Mouse (Mus musculus) limb, embryonic 15.5 days (tissue): ENCODE measurements around the gene Entpd8. TPM values are rescaled to one million over a fixed set of nuclear protein-coding genes. Genes with fewer than 3 reads are reported as not detected.

Experiments used
- ATAC-seq: fragments of 200-750 bp; cut with Nextera tagmentation; 2 replicates; pipeline ENCODE4 v1.8.0; 2017; ENCODE audit warnings: low read depth, moderate TSS enrichment; ENCODE audit not compliant: insufficient number of reproducible peaks, low FRiP score, low TSS enrichment
- H3K27ac ChIP-seq: fragments of 300-500 bp; sonication (generic); 2 replicates; pipeline ENCODE4 v1.5.1; 2015; ENCODE audit warnings: moderate library complexity, mild to moderate bottlenecking, inconsistent platforms
- H3K27me3 ChIP-seq: fragments of 300-500 bp; sonication (generic); 2 replicates; pipeline ENCODE4 v1.6.1; 2015; ENCODE audit warnings: inconsistent platforms
- H3K36me3 ChIP-seq: fragments of 300-500 bp; sonication (generic); 2 replicates; pipeline ENCODE4 v1.6.1; 2015; ENCODE audit warnings: inconsistent platforms
- H3K4me1 ChIP-seq: fragments of 300-500 bp; sonication (generic); 2 replicates; pipeline ENCODE4 v1.6.1; 2015; ENCODE audit warnings: inconsistent platforms
- H3K4me2 ChIP-seq: fragments of 300-500 bp; sonication (generic); 2 replicates; pipeline ENCODE4 v1.6.1; 2015; ENCODE audit warnings: mild to moderate bottlenecking, inconsistent platforms
- H3K4me3 ChIP-seq: fragments of 300-500 bp; sonication (generic); 2 replicates; pipeline ENCODE4 v1.5.1; 2015; ENCODE audit warnings: mild to moderate bottlenecking, inconsistent platforms
- H3K9ac ChIP-seq: fragments of 300-500 bp; sonication (generic); 2 replicates; pipeline ENCODE4 v1.6.1; 2015; ENCODE audit warnings: inconsistent platforms
- H3K9me3 ChIP-seq: fragments of 300-500 bp; sonication (generic); 2 replicates; pipeline ENCODE4 v1.6.1; 2016; ENCODE audit warnings: inconsistent platforms
- WGBS: fragments of 180-500 bp; shearing (Covaris S2); methylation state at CpG from one replicate; pipeline ENCODE4 v1.1.7; 2015; 5-methylcytosine and 5-hydroxymethylcytosine counted together
- polyA plus RNA-seq: library from polyadenylated mRNA; unstranded; fragments of >200 nt; fragmentation: Nextera tagmentation; extraction: Ambion mirVana; gene quantifications from 2 replicates; pipeline ENCODE4 v1.2.1, GENCODE M21; 2015

The Entpd8 gene
- polyA plus RNA-seq, 1 experiment from 2014 or later, result not detected

DNA sequence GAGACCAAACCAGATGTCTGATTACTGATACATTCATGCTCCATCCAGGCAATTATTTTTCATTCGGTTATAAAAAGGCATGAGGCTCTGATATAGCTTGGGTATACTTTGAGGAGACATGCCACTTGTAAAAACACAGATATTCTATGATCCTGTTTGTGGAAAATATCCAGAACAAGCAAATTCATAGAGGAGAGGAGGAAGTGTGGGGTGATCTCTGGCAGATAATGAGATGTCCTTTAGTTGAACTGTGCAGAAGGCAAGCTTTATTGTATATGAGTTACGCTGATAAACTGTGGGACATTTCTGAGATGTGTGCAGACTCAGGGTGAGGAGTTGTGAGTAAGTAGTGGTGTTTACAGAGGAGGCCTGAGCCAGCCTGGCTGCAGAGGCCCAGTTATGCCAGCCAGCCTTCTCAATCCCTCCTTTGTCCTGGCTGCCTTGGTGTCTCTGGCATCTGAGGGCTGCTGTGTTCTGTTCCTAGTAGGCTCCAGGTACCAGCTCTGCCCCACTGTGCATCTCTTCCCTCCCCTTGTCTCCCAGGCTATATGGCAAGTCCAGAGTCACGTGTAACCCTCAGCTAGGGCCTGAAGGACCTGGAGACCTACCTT lies 18.0 kb downstream of the Entpd8 start:
- no peak overlapping the region for H3K9ac ChIP-seq
- peaks cover 17% of the 10 kb centered on the region for H3K27me3 ChIP-seq
- peaks cover 6% of the 10 kb centered on the region; the same call in 1 of the 2 replicates for H3K4me1 ChIP-seq
- no peaks in the 10 kb centered on the region for H3K36me3 ChIP-seq
- no peak overlapping the region for H3K27ac ChIP-seq
- no peak for ATAC-seq
- no peak overlapping the region for H3K4me3 ChIP-seq
- H3K4me2 ChIP-seq, result no peak overlapping the region
- WGBS, result 61% methylated on average over 3 of the region's 3 CpGs
- no peaks in the 10 kb centered on the region for H3K9me3 ChIP-seq

DNA sequence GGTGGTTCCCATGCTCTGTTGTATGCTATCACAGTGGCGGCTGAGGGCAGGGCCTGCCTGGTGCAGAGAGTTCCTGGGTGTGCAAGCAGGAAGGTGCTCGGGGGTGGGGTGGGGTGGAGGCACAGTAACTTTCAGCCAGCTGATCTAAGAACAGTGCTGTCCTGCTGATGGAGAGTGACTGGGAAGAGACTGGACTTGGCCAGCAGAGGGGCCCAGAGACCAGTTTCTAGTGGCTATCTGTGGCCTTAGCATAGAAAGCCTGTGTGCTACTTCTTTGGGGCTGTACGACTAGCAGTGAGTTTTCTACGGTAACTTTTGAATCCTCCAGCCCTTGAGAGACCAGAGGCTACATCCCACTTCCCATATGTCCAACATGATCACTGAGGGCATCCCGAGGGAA lies 18.9 kb downstream of the Entpd8 start:
- Histone ChIP-seq H3K4me2 (no peak overlapping the region), H3K4me3 (no peak overlapping the region), H3K9me3 (no peaks in the 10 kb centered on the region), H3K4me1 (peaks cover 6% of the 10 kb centered on the region; the same call in 1 of the 2 replicates), H3K36me3 (no peaks in the 10 kb centered on the region), H3K27me3 (peaks cover 17% of the 10 kb centered on the region), H3K9ac (no peak overlapping the region), H3K27ac (no peak overlapping the region)
- ATAC-seq, result no peak
- WGBS, result 59% methylated on average over 5 of the region's 5 CpGs

DNA sequence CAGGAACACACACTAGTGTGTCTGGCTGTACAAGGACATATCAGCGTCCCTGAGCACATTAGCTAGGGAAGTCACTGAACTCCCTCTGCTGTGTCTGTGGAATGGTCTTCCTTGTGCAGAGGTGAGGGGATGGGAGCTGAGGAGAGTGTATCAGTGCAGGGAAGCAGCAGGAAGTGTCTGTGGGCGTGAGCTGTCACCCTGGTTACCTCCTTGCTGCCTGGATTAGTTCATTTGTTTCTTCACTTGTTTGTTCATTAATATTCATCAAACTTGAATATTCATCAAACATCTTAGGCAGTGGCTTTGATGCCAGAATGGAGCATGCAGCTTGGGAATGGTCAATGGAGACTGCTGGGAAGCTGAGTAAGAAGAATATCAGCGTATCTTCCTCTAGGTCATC lies 19.6 kb downstream of the Entpd8 start:
- no peak overlapping the region for H3K27ac ChIP-seq
- H3K27me3 ChIP-seq, result peaks cover 9% of the 10 kb centered on the region; the same call in 1 of the 2 replicates
- H3K36me3 ChIP-seq, result no peaks in the 10 kb centered on the region
- H3K4me3 ChIP-seq, result no peak overlapping the region
- WGBS, result 67% methylated on average over 3 of the region's 3 CpGs
- H3K4me2 ChIP-seq, result no peak overlapping the region
- no peaks in the 10 kb centered on the region for H3K9me3 ChIP-seq
- no peak for ATAC-seq
- peaks cover 5% of the 10 kb centered on the region; the same call in 1 of the 2 replicates for H3K4me1 ChIP-seq
- H3K9ac ChIP-seq, result no peak overlapping the region

DNA sequence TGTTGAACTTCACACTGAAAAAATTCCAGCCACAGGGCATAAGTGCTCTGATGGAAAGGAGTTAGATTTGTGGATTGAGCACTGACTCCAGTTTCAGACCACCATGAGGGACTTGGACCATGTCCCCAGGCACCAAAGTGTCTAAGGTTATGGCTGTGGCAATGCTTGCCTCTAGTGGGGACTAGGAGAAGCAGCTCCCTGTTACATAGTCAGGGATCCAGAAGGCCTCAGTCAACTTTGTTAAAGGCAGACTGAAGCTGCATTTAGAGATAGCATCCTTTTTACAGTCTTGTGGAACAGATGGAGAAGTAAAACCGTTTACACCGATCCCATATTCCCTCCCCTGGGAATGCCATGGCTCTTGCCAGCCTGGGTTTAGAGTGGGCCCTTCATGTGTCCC lies 24.0 kb downstream of the Entpd8 start:
- ATAC-seq, result no peak
- no peak overlapping the region for H3K27ac ChIP-seq
- 71% methylated on average over 2 of the region's 2 CpGs for WGBS
- no peaks in the 10 kb centered on the region for H3K27me3 ChIP-seq
- no peaks in the 10 kb centered on the region for H3K36me3 ChIP-seq
- H3K4me3 ChIP-seq, result no peak overlapping the region
- no peaks in the 10 kb centered on the region for H3K4me1 ChIP-seq
- H3K4me2 ChIP-seq, result no peak overlapping the region
- H3K9me3 ChIP-seq, result no peaks in the 10 kb centered on the region
- no peak overlapping the region for H3K9ac ChIP-seq

DNA sequence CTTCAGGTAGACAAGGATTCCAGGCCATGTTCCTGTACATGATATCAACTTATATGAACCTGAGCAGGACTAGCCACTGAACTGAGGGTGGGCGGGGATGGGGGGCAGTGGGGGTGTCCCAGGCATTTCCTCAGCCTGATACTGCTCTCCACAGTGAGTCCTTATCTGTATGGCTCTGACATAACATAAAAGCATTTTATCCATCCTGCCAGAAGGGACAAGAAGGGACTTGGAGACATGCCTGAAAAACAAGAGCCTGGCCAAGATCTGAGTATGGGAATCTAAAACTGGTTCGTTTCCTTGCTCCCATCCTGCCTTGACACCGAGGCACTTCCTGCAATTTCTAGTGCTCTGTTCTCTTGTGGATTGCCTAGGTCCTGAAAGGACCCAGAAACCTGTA lies 25.9 kb downstream of the Entpd8 start:
- no peak for ATAC-seq
- Histone ChIP-seq H3K36me3 (no peaks in the 10 kb centered on the region), H3K9me3 (no peaks in the 10 kb centered on the region), H3K27me3 (no peaks in the 10 kb centered on the region), H3K4me2 (no peak overlapping the region), H3K9ac (no peak overlapping the region), H3K4me1 (no peaks in the 10 kb centered on the region), H3K4me3 (no peak overlapping the region), H3K27ac (no peak overlapping the region)
- WGBS, result 63% methylated on average over 3 of the region's 3 CpGs

DNA sequence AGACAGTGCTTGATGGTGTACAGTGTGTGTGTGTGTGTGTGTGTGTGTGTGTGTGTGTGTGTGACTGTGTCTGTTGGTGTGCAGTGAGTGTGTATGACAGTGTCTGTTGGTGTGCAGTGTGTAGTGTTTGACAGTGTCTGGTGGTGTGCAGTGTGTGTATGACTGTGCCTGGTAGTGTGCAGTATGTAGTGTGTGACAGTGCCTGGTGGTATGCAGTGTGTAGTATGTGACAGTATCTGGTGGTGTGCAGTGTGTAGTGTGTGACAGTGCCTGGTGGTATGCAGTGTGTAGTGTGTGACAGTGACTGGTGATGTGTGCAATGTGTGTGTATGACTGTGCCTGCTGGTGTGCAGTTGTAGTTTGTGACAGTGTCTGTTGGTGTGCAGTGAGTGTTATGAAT lies 29.4 kb downstream of the Entpd8 start:
- Histone ChIP-seq H3K36me3 (no peaks in the 10 kb centered on the region), H3K4me2 (no peak overlapping the region), H3K4me1 (no peaks in the 10 kb centered on the region), H3K27ac (no peak overlapping the region), H3K9ac (no peak overlapping the region), H3K9me3 (no peaks in the 10 kb centered on the region), H3K4me3 (no peak overlapping the region), H3K27me3 (no peaks in the 10 kb centered on the region)
- no peak for ATAC-seq

DNA sequence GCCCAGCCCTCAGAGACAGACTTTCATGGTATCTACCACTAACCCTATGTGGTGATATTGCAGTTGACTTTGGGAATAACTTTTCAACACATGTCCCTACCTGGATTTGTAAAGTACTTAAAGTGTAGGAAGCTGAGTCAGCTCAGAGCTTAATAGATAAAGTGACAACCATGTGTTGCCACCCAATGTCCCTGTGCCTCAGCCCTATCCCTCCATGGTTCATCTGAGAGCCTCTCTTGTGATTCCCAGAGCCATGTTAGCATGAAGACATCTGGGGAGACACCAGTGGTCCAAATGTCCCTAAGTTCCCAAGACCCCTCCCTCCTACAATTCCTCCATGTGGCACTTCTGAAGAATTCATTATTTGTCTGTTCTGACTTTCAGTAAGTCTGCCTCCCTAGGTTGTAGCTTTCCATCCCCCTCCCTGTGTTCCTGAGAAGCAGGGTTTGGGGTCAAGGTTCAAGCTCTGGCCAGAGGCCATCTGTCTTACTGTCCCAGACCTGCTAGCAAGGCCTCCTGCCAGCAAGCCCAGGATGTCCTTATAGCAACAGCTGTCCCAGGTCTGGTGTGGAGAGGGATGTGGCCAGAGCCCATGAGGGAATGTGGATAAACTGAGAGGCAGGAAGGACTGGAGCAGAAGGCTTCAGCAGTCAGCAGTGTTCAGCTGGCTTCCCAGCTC lies 30.5 kb downstream of the Entpd8 start:
- no peak overlapping the region for H3K9ac ChIP-seq

DNA sequence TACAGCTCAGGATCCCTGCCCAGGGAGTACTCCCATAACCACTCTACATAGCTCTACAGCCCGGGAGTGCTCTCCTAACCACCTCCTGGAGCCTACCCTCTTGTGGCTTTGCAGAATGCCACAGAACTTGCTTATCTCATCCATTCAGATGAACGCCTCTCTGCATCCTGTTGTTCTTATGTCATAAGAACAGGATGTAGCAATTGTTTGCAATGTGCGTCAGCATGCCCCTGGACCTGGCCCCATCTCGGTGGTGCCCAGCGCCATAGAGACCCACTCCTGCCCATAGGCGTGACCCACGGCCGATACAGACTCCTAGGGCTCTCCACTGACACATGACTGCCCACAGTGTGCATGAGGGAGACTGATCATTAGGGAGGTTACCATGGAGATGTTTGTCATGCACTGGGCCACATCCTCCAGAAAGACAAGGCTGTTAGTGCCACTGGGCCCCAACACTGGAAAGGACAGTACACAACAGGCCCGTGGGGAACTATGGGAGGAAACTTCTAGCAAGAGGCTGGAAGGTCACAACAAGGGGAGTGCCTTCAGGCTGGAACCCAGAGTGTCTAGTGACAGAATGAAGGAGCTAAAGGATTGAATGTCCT lies 31.2 kb downstream of the Entpd8 start:
- 75% methylated on average over 9 of the region's 9 CpGs for WGBS
- no peak overlapping the region for H3K9ac ChIP-seq

More for the DNA sequence above, 30.5 kb downstream of the Entpd8 start:
- Histone ChIP-seq H3K36me3 (no peaks in the 10 kb centered on the region), H3K4me2 (no peak overlapping the region), H3K27me3 (no peaks in the 10 kb centered on the region), H3K4me1 (no peaks in the 10 kb centered on the region), H3K4me3 (no peak overlapping the region), H3K9me3 (no peaks in the 10 kb centered on the region), H3K27ac (no peak overlapping the region)
- no peak for ATAC-seq

DNA sequence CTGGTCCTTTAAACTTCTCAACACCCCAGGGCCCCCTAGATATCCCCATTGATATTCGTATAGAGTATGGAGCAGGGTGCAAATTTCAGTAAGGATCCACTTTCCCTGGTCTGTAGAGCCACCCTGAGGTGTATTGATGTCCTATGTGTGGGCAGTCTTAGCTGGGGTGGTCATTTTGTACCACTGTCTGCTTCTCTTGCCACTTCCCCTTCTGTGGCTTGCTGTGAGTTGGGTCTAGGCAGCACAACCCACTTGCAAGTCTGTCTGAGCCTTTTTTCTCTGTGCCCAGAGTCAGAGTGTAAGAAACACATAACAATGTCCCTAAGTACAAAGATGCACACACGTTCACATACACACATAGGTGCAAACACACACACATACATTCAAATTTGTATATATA lies 34.2 kb downstream of the Entpd8 start:
- H3K27me3 ChIP-seq, result no peaks in the 10 kb centered on the region
- no peak overlapping the region for H3K4me3 ChIP-seq
- H3K9ac ChIP-seq, result no peak overlapping the region
- no peaks in the 10 kb centered on the region for H3K36me3 ChIP-seq
- no peak overlapping the region for H3K27ac ChIP-seq
- no peak overlapping the region for H3K4me2 ChIP-seq
- H3K9me3 ChIP-seq, result no peaks in the 10 kb centered on the region
- WGBS, result 74% methylated on average over 2 of the region's 2 CpGs
- ATAC-seq, result no peak
- no peaks in the 10 kb centered on the region for H3K4me1 ChIP-seq

More for the DNA sequence above, 31.2 kb downstream of the Entpd8 start:
- no peaks in the 10 kb centered on the region for H3K4me1 ChIP-seq
- H3K4me2 ChIP-seq, result no peak overlapping the region
- H3K36me3 ChIP-seq, result no peaks in the 10 kb centered on the region
- no peak overlapping the region for H3K27ac ChIP-seq
- H3K27me3 ChIP-seq, result no peaks in the 10 kb centered on the region
- ATAC-seq, result no peak
- H3K9me3 ChIP-seq, result no peaks in the 10 kb centered on the region
- no peak overlapping the region for H3K4me3 ChIP-seq

DNA sequence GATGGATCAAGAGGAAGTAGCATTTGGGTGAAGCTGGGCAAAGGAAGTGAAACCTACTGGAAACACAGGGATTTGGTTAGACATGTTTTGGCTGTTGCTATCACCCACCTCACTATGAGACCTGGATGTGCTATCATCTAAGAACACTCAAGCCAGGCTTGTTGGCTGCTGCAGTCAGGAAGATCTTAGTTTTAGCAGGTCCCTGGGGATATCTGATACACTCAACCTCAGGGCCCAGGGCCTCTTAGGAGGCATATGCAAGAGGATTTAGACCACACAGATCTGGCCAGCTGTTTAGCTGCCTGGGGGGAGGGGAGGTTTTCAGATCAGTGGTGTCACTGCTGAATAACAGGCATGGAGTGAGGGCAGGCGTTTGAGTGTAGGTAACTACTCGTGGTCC lies 35.3 kb downstream of the Entpd8 start:
- ATAC-seq, result 0 out of 2 replicates have a peak, but pooled peaks have one; percentile 55
- no peaks in the 10 kb centered on the region for H3K4me1 ChIP-seq
- H3K9me3 ChIP-seq, result no peaks in the 10 kb centered on the region
- H3K9ac ChIP-seq, result no peak overlapping the region
- no peaks in the 10 kb centered on the region for H3K36me3 ChIP-seq
- H3K27me3 ChIP-seq, result no peaks in the 10 kb centered on the region
- no peak overlapping the region for H3K4me3 ChIP-seq
- 49% methylated on average over 2 of the region's 2 CpGs for WGBS
- no peak overlapping the region for H3K4me2 ChIP-seq
- no peak overlapping the region for H3K27ac ChIP-seq

DNA sequence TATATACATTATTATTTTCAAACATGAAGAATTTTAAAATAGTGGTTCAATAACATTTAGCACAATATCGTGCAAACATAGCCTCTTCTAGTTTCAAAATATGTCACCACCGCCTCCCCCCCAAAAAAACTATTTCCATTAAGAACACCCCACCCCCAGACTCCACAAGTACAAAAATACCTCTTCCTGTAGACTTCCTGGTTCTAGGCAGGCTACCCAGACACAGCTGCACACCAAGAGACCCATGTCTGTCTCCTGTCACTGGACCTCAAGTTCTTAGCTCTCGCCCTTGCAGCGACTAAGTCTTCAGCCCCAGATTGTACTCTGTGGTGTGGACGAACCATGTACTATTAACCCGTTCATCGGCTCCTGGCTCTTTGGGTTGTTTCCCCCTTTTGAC lies 40.9 kb downstream of the Entpd8 start:
- H3K27me3 ChIP-seq, result no peaks in the 10 kb centered on the region
- no peaks in the 10 kb centered on the region for H3K36me3 ChIP-seq
- H3K27ac ChIP-seq, result no peak overlapping the region
- no peak overlapping the region for H3K4me3 ChIP-seq
- no peak for ATAC-seq
- no peak overlapping the region for H3K9ac ChIP-seq
- H3K9me3 ChIP-seq, result no peaks in the 10 kb centered on the region
- H3K4me2 ChIP-seq, result no peak overlapping the region
- 68% methylated on average over 7 of the region's 7 CpGs for whole genome bisulfite sequencing
- peaks cover 1% of the 10 kb centered on the region; the same call in 1 of the 2 replicates for H3K4me1 ChIP-seq

DNA sequence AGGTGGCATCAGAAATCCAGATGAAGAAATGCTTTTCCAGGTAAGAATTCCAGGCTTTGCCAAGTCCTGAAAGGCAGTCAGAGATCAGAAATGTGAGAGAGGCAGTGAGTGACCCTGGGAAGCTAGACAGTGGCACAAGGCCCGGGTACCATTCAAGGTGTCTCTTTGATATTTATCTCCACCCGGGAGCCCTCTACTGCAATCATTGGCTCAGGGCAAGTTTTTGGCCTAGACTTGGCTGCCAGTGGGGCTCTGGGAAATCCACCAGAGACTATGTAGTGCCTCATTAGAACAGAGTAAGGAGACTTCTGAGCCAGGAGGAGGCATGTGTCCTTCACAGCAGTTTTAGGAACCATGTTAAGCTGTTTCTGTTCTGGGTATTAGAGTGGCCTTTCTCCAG lies 42.6 kb downstream of the Entpd8 start:
- H3K9me3 ChIP-seq, result no peaks in the 10 kb centered on the region
- no peaks in the 10 kb centered on the region for H3K27me3 ChIP-seq
- ATAC-seq, result no peak
- H3K9ac ChIP-seq, result no peak overlapping the region
- WGBS, result 57% methylated on average over 2 of the region's 2 CpGs
- H3K36me3 ChIP-seq, result no peaks in the 10 kb centered on the region
- H3K4me2 ChIP-seq, result no peak overlapping the region
- H3K4me3 ChIP-seq, result no peak overlapping the region
- H3K27ac ChIP-seq, result no peak overlapping the region
- peaks cover 11% of the 10 kb centered on the region for H3K4me1 ChIP-seq
